Mouse (Mus musculus) hindbrain, embryonic 11.5 days (tissue): ENCODE results near the gene Kif16b. TPM values are rescaled to one million over a fixed set of nuclear protein-coding genes. Genes with fewer than 3 reads are reported as not detected.

ENCODE experiments used
- ATAC-seq: fragments of 200-750 bp; cut with Nextera tagmentation; 2 replicates; pipeline ENCODE4 v1.8.0; 2017; ENCODE audit warnings: mild to moderate bottlenecking, moderate TSS enrichment, moderate library complexity; ENCODE audit not compliant: low FRiP score
- DNase-seq: peaks from one replicate; pipeline ENCODE4 v3.0.0-alpha.2; 2015; ENCODE audit warnings: low spot score
- H3K27ac ChIP-seq: fragments of 300-500 bp; sonication (generic); 2 replicates; pipeline ENCODE4 v1.5.1; 2014; ENCODE audit warnings: mild to moderate bottlenecking, low read depth, low read length
- H3K27me3 ChIP-seq: fragments of 300-500 bp; sonication (generic); 2 replicates; pipeline ENCODE4 v1.6.1; 2014; ENCODE audit warnings: mild to moderate bottlenecking, low read length, moderate library complexity, mixed read lengths; ENCODE audit not compliant: control insufficient read depth, insufficient read depth
- H3K36me3 ChIP-seq: fragments of 300-500 bp; sonication (generic); 2 replicates; pipeline ENCODE4 v1.6.1; 2014; ENCODE audit warnings: mild to moderate bottlenecking, low read length, moderate library complexity, mixed read lengths; ENCODE audit not compliant: control insufficient read depth, insufficient read depth
- H3K4me1 ChIP-seq: fragments of 300-500 bp; sonication (generic); replicated peaks from 2 replicates; pipeline ENCODE4 v1.6.1; 2014; ENCODE audit warnings: low read length, mixed read lengths; ENCODE audit not compliant: control insufficient read depth, insufficient read depth
- H3K4me2 ChIP-seq: fragments of 300-500 bp; sonication (generic); replicated peaks from 2 replicates; pipeline ENCODE4 v1.6.1; 2014; ENCODE audit warnings: mild to moderate bottlenecking, low read depth, low read length
- H3K4me3 ChIP-seq: fragments of 300-500 bp; sonication (generic); 2 replicates; pipeline ENCODE4 v1.5.1; 2014; ENCODE audit warnings: low read depth, low read length
- H3K9ac ChIP-seq: fragments of 300-500 bp; sonication (generic); 2 replicates; pipeline ENCODE4 v1.6.1; 2014; ENCODE audit warnings: low read depth, low read length
- H3K9me3 ChIP-seq: fragments of 300-500 bp; sonication (generic); 2 replicates; pipeline ENCODE4 v1.6.1; 2016; ENCODE audit warnings: low read length; ENCODE audit not compliant: control insufficient read depth
- WGBS: fragments of 180-500 bp; shearing (Covaris S2); extraction: QIAGEN DNeasy Blood & Tissue Kit; methylation state at CpG from one replicate; pipeline ENCODE4 v1.1.7; 2014; 5-methylcytosine and 5-hydroxymethylcytosine counted together
- polyA plus RNA-seq: library from polyadenylated mRNA; unstranded; fragments of >200 nt; fragmentation: Nextera tagmentation; extraction: Ambion mirVana; gene quantifications from 2 replicates; pipeline ENCODE4 v1.2.1, GENCODE M21; 2014

The Kif16b gene
- polyA plus RNA-seq, 1 experiment from 2014 or later, result 6.7 TPM

- no peaks in the 10 kb centered on the region for H3K36me3 ChIP-seq
- no peaks in the 10 kb centered on the region for H3K27me3 ChIP-seq
- H3K4me1 ChIP-seq, result no peaks in the 10 kb centered on the region
- no peak overlapping the region for H3K4me3 ChIP-seq
- H3K27ac ChIP-seq, result no peak overlapping the region
- no peaks in the 10 kb centered on the region for H3K9me3 ChIP-seq
- H3K9ac ChIP-seq, result no peak overlapping the region
- ATAC-seq (peak; percentile 59), DNase-seq (peak; percentile 24)
- no peak overlapping the region for H3K4me2 ChIP-seq
- WGBS, result 68% methylated on average over 11 of the region's 11 CpGs
Observed at GRCm38 (mm10) chr2:142769647-142770121, 131.6 kb downstream of the Kif16b start.

GRCm38 (mm10) chr2:142764276-142764675 lies 137.1 kb downstream of the Kif16b start:
- no peaks in the 10 kb centered on the region for H3K27me3 ChIP-seq
- ATAC-seq (no peak), DNase-seq (no peak)
- H3K36me3 ChIP-seq, result no peaks in the 10 kb centered on the region
- WGBS, result 88% methylated on average over 2 of the region's 2 CpGs
- no peak overlapping the region for H3K9ac ChIP-seq
- H3K27ac ChIP-seq, result no peak overlapping the region
- H3K4me2 ChIP-seq, result no peak overlapping the region
- H3K4me3 ChIP-seq, result no peak overlapping the region
- H3K9me3 ChIP-seq, result no peaks in the 10 kb centered on the region
- no peaks in the 10 kb centered on the region for H3K4me1 ChIP-seq

GRCm38 (mm10) chr2:142760843-142761242 lies 140.5 kb downstream of the Kif16b start:
- Histone ChIP-seq H3K4me1 (no peaks in the 10 kb centered on the region), H3K9me3 (no peaks in the 10 kb centered on the region), H3K9ac (no peak overlapping the region), H3K27me3 (no peaks in the 10 kb centered on the region), H3K4me2 (no peak overlapping the region), H3K4me3 (no peak overlapping the region), H3K36me3 (no peaks in the 10 kb centered on the region), H3K27ac (no peak overlapping the region)
- ATAC-seq (no peak), DNase-seq (no peak)
- 73% methylated on average over 4 of the region's 4 CpGs for whole genome bisulfite sequencing

GRCm38 (mm10) chr2:142759192-142759591 lies 142.1 kb downstream of the Kif16b start:
- H3K4me2 ChIP-seq, result no peak overlapping the region
- H3K27me3 ChIP-seq, result no peaks in the 10 kb centered on the region
- no peak overlapping the region for H3K27ac ChIP-seq
- no peaks in the 10 kb centered on the region for H3K9me3 ChIP-seq
- ATAC-seq (no peak), DNase-seq (no peak)
- no peaks in the 10 kb centered on the region for H3K4me1 ChIP-seq
- H3K36me3 ChIP-seq, result no peaks in the 10 kb centered on the region
- no peak overlapping the region for H3K4me3 ChIP-seq
- H3K9ac ChIP-seq, result no peak overlapping the region
- WGBS, result 93% methylated on average over 4 of the region's 4 CpGs

- H3K9ac ChIP-seq, result no peak overlapping the region
- H3K4me1 ChIP-seq, result no peaks in the 10 kb centered on the region
- no peaks in the 10 kb centered on the region for H3K36me3 ChIP-seq
- no peak overlapping the region for H3K4me2 ChIP-seq
- DNase-seq, result no peak
- WGBS, result 75% methylated on average over 3 of the region's 3 CpGs
- no peak overlapping the region for H3K27ac ChIP-seq
- no peak overlapping the region for H3K4me3 ChIP-seq
- no peaks in the 10 kb centered on the region for H3K9me3 ChIP-seq
- H3K27me3 ChIP-seq, result no peaks in the 10 kb centered on the region
- no peak for ATAC-seq
Observed at GRCm38 (mm10) chr2:142758091-142758765, 143.1 kb downstream of the Kif16b start.

GRCm38 (mm10) chr2:142739338-142739737 lies 162.0 kb downstream of the Kif16b start:
- 83% methylated on average over 2 of the region's 2 CpGs for WGBS
- no peak for ATAC-seq
- no peak for DNase-seq

GRCm38 (mm10) chr2:142738488-142738887 lies 162.8 kb downstream of the Kif16b start:
- Histone ChIP-seq H3K4me2 (no peak overlapping the region), H3K4me1 (no peaks in the 10 kb centered on the region), H3K9ac (no peak overlapping the region), H3K27ac (no peak overlapping the region), H3K9me3 (no peaks in the 10 kb centered on the region), H3K4me3 (no peak overlapping the region), H3K27me3 (no peaks in the 10 kb centered on the region), H3K36me3 (no peaks in the 10 kb centered on the region)
- DNase-seq, result no peak
- 76% methylated on average over 2 of the region's 2 CpGs for WGBS
- no peak for ATAC-seq

More at GRCm38 (mm10) chr2:142739338-142739737, 162.0 kb downstream of the Kif16b start:
- no peaks in the 10 kb centered on the region for H3K4me1 ChIP-seq
- no peak overlapping the region for H3K27ac ChIP-seq
- no peaks in the 10 kb centered on the region for H3K9me3 ChIP-seq
- no peak overlapping the region for H3K4me2 ChIP-seq
- H3K4me3 ChIP-seq, result no peak overlapping the region
- no peak overlapping the region for H3K9ac ChIP-seq
- no peaks in the 10 kb centered on the region for H3K36me3 ChIP-seq
- H3K27me3 ChIP-seq, result no peaks in the 10 kb centered on the region

- no peak for DNase-seq
- Histone ChIP-seq H3K4me2 (no peak overlapping the region), H3K9me3 (no peaks in the 10 kb centered on the region), H3K27me3 (no peaks in the 10 kb centered on the region), H3K4me1 (no peaks in the 10 kb centered on the region), H3K4me3 (no peak overlapping the region), H3K27ac (no peak overlapping the region), H3K9ac (no peak overlapping the region), H3K36me3 (no peaks in the 10 kb centered on the region)
- 0 out of 2 replicates have a peak, but pooled peaks have one; percentile 53 for ATAC-seq
- WGBS, result 54% methylated on average over 3 of the region's 3 CpGs
Observed at GRCm38 (mm10) chr2:142735691-142736090, 165.6 kb downstream of the Kif16b start.

- H3K27me3 ChIP-seq, result no peaks in the 10 kb centered on the region
- no peak overlapping the region for H3K4me2 ChIP-seq
- WGBS, result 89% methylated on average over 2 of the region's 2 CpGs
- H3K27ac ChIP-seq, result no peak overlapping the region
- H3K9me3 ChIP-seq, result no peaks in the 10 kb centered on the region
- no peak overlapping the region for H3K9ac ChIP-seq
- H3K36me3 ChIP-seq, result no peaks in the 10 kb centered on the region
- H3K4me3 ChIP-seq, result no peak overlapping the region
- DNase-seq (no peak), ATAC-seq (no peak)
- H3K4me1 ChIP-seq, result no peaks in the 10 kb centered on the region
Observed at GRCm38 (mm10) chr2:142734046-142734445, 167.3 kb downstream of the Kif16b start.
